Mouse (Mus musculus): ENCODE data around the gene Zfp82.

- TF ChIP-seq CTCF (IDR thresholded peaks at IDR 0.05; ENCODE audit: insufficient read depth, low read length), result no peak
- TF ChIP-seq POLR2A (IDR thresholded peaks at IDR 0.05; ENCODE audit: borderline replicate concordance, extremely low read depth, low read depth, low read length), result no peak
Measured at GRCm38 (mm10) chr7:30092666-30093065, 20.0 kb upstream of the Zfp82 start.
